Mouse (Mus musculus) ES-Bruce4 (cell line): Measurements from ENCODE around the gene 4921501E09Rik. TPM values are rescaled to one million over a fixed set of nuclear protein-coding genes. Genes with fewer than 3 reads are reported as not detected.
"Not testable (repeated sequence)": the region's sequence is repeated elsewhere in the genome, so short reads cannot be mapped to it uniquely, and the experiment has no call there.

Source experiments
- H3K27ac ChIP-seq: 2 replicates; pipeline ENCODE4 v1.5.1; 2012; ENCODE audit warnings: low read length, inconsistent platforms; ENCODE audit not compliant: insufficient read depth
- H3K27me3 ChIP-seq: 2 replicates; pipeline ENCODE4 v1.6.1; 2012; ENCODE audit warnings: mild to moderate bottlenecking, low read length, inconsistent platforms; ENCODE audit not compliant: control insufficient read depth, poor library complexity, insufficient read depth, severe bottlenecking
- H3K36me3 ChIP-seq: 2 replicates; pipeline ENCODE4 v1.6.1; 2012; ENCODE audit warnings: inconsistent platforms, mild to moderate bottlenecking, low read length, moderate library complexity; ENCODE audit not compliant: control insufficient read depth, poor library complexity, insufficient read depth, severe bottlenecking
- H3K4me1 ChIP-seq: one replicate; pipeline ENCODE4 v1.8.1; 2011; ENCODE audit warnings: low read length; ENCODE audit not compliant: control insufficient read depth, insufficient read depth
- H3K4me3 ChIP-seq: 2 replicates; pipeline ENCODE4 v1.5.1; 2011; ENCODE audit warnings: low read depth, mild to moderate bottlenecking, low read length
- H3K9ac ChIP-seq: 2 replicates; pipeline ENCODE4 v1.6.1; 2012; ENCODE audit warnings: low read depth, mild to moderate bottlenecking, inconsistent platforms; ENCODE audit not compliant: poor library complexity, severe bottlenecking
- H3K9me3 ChIP-seq: replicated peaks from 2 replicates; pipeline ENCODE4 v1.6.1; 2012; ENCODE audit warnings: mild to moderate bottlenecking, low read length, inconsistent platforms; ENCODE audit not compliant: control insufficient read depth, poor library complexity, insufficient read depth, severe bottlenecking
- CTCF ChIP-seq: IDR thresholded peaks from one replicate; pipeline ENCODE4 v1.8.1; 2011; ENCODE audit warnings: low read depth, low read length
- EP300 ChIP-seq: IDR thresholded peaks from 2 replicates; pipeline ENCODE4 v1.6.1; 2011; ENCODE audit warnings: low read depth, low read length; ENCODE audit not compliant: insufficient read depth
- POLR2A ChIP-seq: IDR thresholded peaks from one replicate; pipeline ENCODE4 v1.8.1; 2011; ENCODE audit warnings: low read length; ENCODE audit not compliant: insufficient read depth
- polyA plus RNA-seq: library from polyadenylated mRNA; stranded (reverse); fragments of >200 nt; gene quantifications from 2 replicates; pipeline ENCODE4 v1.2.4, GENCODE M21; 2011; ENCODE audit warnings: low read depth; ENCODE audit not compliant: missing spikeins, insufficient read depth, insufficient read length

The 4921501E09Rik gene
- polyA plus RNA-seq, 1 experiment = not detected

DNA sequence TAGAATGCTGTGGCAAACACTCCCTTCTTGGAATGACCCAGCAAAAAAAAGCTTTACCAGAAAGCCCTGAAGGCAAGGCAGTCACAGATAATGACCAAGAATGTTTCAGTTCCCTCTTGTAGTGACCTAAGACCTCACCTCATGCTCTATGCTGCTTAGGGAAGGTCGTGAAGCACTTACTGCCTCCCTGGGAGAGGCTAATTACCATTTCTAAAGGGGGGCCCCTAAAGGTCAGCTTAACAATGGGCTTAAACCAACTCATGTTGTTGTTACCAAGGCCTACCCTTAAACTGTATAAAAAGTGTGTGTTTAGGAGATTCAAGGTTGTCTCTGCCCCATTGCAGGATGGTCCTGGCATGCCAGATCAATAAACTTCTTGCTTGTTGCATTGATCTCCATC lies 4.9 kb downstream of the 4921501E09Rik start:
- Histone ChIP-seq H3K9me3 (0 out of 2 replicates have a peak, but pooled peaks cover 2% of the 10 kb centered on the region), H3K36me3 (no peaks in the 10 kb centered on the region), H3K27me3 (no peaks in the 10 kb centered on the region), H3K27ac (peak overlapping the region; percentile 57; the same call in 1 of the 2 replicates), H3K9ac (no peak overlapping the region), H3K4me1 (no peaks in the 10 kb centered on the region), H3K4me3 (no peak overlapping the region)
- TF ChIP-seq EP300 = no peak; the same call in 1 of the 2 replicates
- no peak for TF ChIP-seq POLR2A
- TF ChIP-seq CTCF = no peak

DNA sequence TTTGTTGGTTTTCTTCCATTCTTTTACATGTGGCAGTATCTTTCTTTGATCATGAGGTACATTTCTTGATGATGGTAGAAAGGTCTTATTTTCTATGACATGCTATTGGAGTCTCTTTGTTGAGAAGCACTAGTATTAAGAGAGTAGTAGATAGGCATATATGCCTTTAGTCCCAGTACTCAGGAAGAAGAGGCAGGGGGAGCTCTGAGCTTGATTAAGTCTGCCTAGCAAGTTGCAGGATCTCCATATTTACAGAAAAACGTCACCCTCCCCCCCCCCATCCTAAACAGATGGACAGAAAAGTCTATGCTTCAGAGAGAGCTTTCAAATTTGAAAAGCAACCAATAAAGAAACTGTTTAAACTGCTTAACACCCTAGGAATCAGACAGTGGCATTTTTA lies 9.1 kb downstream of the 4921501E09Rik start:
- Histone ChIP-seq H3K9ac (no peak overlapping the region), H3K4me3 (no peak overlapping the region), H3K9me3 (no peaks in the 10 kb centered on the region), H3K4me1 (no peaks in the 10 kb centered on the region), H3K36me3 (no peaks in the 10 kb centered on the region), H3K27ac (no peak overlapping the region), H3K27me3 (no peaks in the 10 kb centered on the region)
- TF ChIP-seq EP300 (no peak), POLR2A (no peak), CTCF (no peak)

DNA sequence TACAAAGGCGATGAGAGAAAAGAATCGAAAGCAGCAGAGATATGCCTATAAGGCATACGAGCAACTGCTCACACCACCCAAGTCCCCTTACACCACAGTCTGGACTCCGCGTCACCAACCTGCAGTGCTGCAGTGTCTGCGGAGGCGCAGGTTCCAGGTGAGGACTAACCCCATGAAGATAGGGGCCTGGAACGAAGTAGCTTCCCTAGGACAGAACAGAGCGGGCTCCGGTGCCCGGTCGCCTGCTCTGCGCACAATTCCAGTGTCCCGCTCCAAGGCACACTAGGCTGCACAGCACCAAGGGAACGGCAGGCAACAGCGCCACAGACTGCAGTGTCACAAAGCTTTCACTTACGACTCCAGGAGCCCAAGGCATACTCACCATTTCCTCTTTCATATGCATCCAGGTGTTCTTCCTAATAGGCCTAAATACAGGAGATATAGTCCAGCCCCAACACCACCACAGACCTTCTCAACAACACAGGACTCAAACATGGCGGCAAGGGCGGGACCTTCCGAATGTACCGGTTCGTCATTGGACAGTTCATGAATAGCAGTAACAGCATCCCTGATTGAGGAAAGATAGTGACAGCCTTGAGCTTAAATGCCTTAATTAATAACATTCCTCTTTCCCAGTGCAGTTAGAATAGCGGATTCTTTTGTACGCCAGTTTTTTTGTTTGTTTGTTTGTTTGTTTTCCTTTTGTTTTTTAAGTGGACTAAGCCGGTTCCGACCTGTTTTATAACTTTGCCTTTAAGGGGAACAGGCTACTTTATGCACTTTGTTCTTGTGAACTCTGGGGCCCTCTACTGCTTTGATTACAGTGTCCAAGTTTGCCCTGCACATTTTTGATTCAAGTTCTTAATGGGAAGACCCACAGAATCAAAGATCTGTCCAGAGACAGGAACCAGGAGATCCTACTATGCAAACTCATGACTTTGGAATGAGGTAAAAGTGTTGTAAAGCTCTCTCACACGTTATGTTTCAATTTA lies 34.7 kb downstream of the 4921501E09Rik start, which contains the start of gene Zfp763:
Zfp763 (minus strand) TSS at position 503 of the 992 bp plus-strand sequence.
- peak; percentile 65 for TF ChIP-seq POLR2A
- TF ChIP-seq CTCF = no peak
- TF ChIP-seq EP300 = no peak
- H3K27ac ChIP-seq = peak within 1 kb of the TSS; percentile 62
- H3K4me3 ChIP-seq = peak within 1 kb of the TSS; percentile 95

GRCm38 (mm10) chr17:33032376-33032775 lies 35.5 kb downstream of the 4921501E09Rik start:
- H3K4me1 ChIP-seq = no peaks in the 10 kb centered on the region
- no peak for TF ChIP-seq POLR2A
- no peak for TF ChIP-seq CTCF
- no peak for TF ChIP-seq EP300
- no peak overlapping the region for H3K27ac ChIP-seq
- no peaks in the 10 kb centered on the region for H3K9me3 ChIP-seq
- no peaks in the 10 kb centered on the region for H3K36me3 ChIP-seq
- H3K27me3 ChIP-seq = no peaks in the 10 kb centered on the region
- H3K4me3 ChIP-seq = peak overlapping the region; percentile 95
- H3K9ac ChIP-seq = peak overlapping the region; percentile 78

More for the DNA sequence above, 34.7 kb downstream of the 4921501E09Rik start, which contains the start of gene Zfp763:
- H3K9ac ChIP-seq = peak within 1 kb of the TSS; percentile 78
- H3K9me3 ChIP-seq = no peaks in the 10 kb centered on the region
- no peaks in the 10 kb centered on the region for H3K27me3 ChIP-seq
- H3K4me1 ChIP-seq = no peaks in the 10 kb centered on the region
- H3K36me3 ChIP-seq = no peaks in the 10 kb centered on the region

DNA sequence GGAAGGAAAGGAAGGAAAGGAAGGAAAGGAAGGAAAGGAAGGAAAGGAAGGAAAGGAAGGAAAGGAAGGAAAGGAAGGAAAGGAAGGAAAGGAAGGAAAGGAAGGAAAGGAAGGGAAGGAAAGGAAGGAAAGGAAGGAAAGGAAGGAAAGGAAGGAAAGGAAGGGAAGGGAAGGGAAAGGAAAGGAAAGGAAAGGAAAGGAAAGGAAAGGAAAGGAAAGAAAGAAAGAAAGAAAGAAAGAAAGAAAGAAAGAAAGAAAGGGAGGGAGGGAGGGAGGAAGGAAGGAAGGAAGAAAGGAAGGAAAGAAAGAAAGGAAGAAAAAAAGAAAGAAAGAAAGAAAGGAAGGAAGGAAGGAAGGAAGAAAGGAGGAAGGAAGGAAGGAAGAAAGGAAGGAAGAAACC lies 47.4 kb downstream of the 4921501E09Rik start:
- not testable (repeated sequence) for H3K4me1 ChIP-seq, H3K9ac ChIP-seq, H3K27ac ChIP-seq, H3K4me3 ChIP-seq, H3K27me3 ChIP-seq
- H3K9me3 ChIP-seq = peaks cover 26% of the 10 kb centered on the region
- H3K36me3 ChIP-seq = peaks cover 25% of the 10 kb centered on the region

Other genes starting within 250 kb of the 4921501E09Rik start
- 25.5 and 27.1 TPM in 2 replicates for gene Zfp799, start 237.8 kb downstream of the 4921501E09Rik start, polyA plus RNA-seq
- gene Zfp870, start 176.4 kb downstream of the 4921501E09Rik start, polyA plus RNA-seq = 17.6 and 19.0 TPM in 2 replicates
- not detected in 2 replicates for gene Cyp4f14, start 150.7 kb downstream of the 4921501E09Rik start, polyA plus RNA-seq
- 12.7 and 18.8 TPM in 2 replicates for gene Cyp4f13, start 120.7 kb downstream of the 4921501E09Rik start, polyA plus RNA-seq
- gene Zfp472, start 102.2 kb downstream of the 4921501E09Rik start, polyA plus RNA-seq = 12.9 and 14.5 TPM in 2 replicates
- 9.9 and 13.5 TPM in 2 replicates for gene Zfp952, start 74.9 kb downstream of the 4921501E09Rik start, polyA plus RNA-seq
- gene Zfp763, start 34.7 kb downstream of the 4921501E09Rik start, polyA plus RNA-seq = 9.5 and 10.5 TPM in 2 replicates
- 5.0 and 5.5 TPM in 2 replicates for gene Zfp563, start 21.3 kb upstream of the 4921501E09Rik start, polyA plus RNA-seq
- gene Morc2b, start 71.6 kb upstream of the 4921501E09Rik start, polyA plus RNA-seq = 0.21 and 0.23 TPM in 2 replicates
- not detected in 2 replicates for gene Olfr55, start 100.4 kb upstream of the 4921501E09Rik start, polyA plus RNA-seq
- gene Olfr239, start 123.2 kb upstream of the 4921501E09Rik start, polyA plus RNA-seq = not detected in 2 replicates
- 0.43 and 0.52 TPM in 2 replicates for gene Olfr1564, start 153.6 kb upstream of the 4921501E09Rik start, polyA plus RNA-seq
- 13.8 and 14.0 TPM in 2 replicates for gene Zfp955a, start 187.1 kb upstream of the 4921501E09Rik start, polyA plus RNA-seq
- gene Olfr63, start 196.6 kb upstream of the 4921501E09Rik start, polyA plus RNA-seq = not detected in 2 replicates
- 9.3 and 14.8 TPM in 2 replicates for gene Zfp955b, start 221.5 kb upstream of the 4921501E09Rik start, polyA plus RNA-seq